Mouse (Mus musculus) heart, embryonic 11.5 days (tissue): ENCODE results near the gene Tmem119. TPM values are rescaled to one million over a fixed set of nuclear protein-coding genes. Genes with fewer than 3 reads are reported as not detected.

Experiments used
- ATAC-seq: fragments of 200-750 bp; cut with Nextera tagmentation; replicated peaks from 2 replicates; pipeline ENCODE4 v1.8.0; 2017; ENCODE audit warnings: moderate library complexity; ENCODE audit not compliant: insufficient number of reproducible peaks, low FRiP score, low TSS enrichment
- H3K27ac ChIP-seq: fragments of 300-500 bp; sonication (generic); 2 replicates; pipeline ENCODE4 v1.5.1; 2014; ENCODE audit warnings: mild to moderate bottlenecking, low read depth, low read length
- H3K27me3 ChIP-seq: fragments of 300-500 bp; sonication (generic); 2 replicates; pipeline ENCODE4 v1.6.1; 2014; ENCODE audit warnings: mild to moderate bottlenecking, low read length, mixed read lengths; ENCODE audit not compliant: control insufficient read depth, insufficient read depth
- H3K36me3 ChIP-seq: fragments of 300-500 bp; sonication (generic); 2 replicates; pipeline ENCODE4 v1.6.1; 2014; ENCODE audit warnings: mild to moderate bottlenecking, low read length, moderate library complexity, mixed read lengths; ENCODE audit not compliant: control insufficient read depth, insufficient read depth
- H3K4me1 ChIP-seq: fragments of 300-500 bp; sonication (generic); 2 replicates; pipeline ENCODE4 v1.6.1; 2014; ENCODE audit warnings: low read length; ENCODE audit not compliant: control insufficient read depth, insufficient read depth
- H3K4me2 ChIP-seq: fragments of 300-500 bp; sonication (generic); 2 replicates; pipeline ENCODE4 v1.6.1; 2014; ENCODE audit warnings: mild to moderate bottlenecking, moderate library complexity
- H3K4me3 ChIP-seq: fragments of 300-500 bp; sonication (generic); 2 replicates; pipeline ENCODE4 v1.5.1; 2014; ENCODE audit warnings: low read depth, low read length
- H3K9ac ChIP-seq: fragments of 300-500 bp; sonication (generic); 2 replicates; pipeline ENCODE4 v1.6.1; 2014; ENCODE audit warnings: mild to moderate bottlenecking, low read depth, low read length, moderate library complexity
- H3K9me3 ChIP-seq: fragments of 300-500 bp; sonication (generic); replicated peaks from 2 replicates; pipeline ENCODE4 v1.6.1; 2016; ENCODE audit warnings: low read length; ENCODE audit not compliant: control insufficient read depth
- WGBS: fragments of 180-500 bp; shearing (Covaris S2); extraction: QIAGEN DNeasy Blood & Tissue Kit; methylation state at CpG from one replicate; pipeline ENCODE4 v1.1.7; 2014; ENCODE audit not compliant: insufficient replicate concordance; 5-methylcytosine and 5-hydroxymethylcytosine counted together
- polyA plus RNA-seq: library from polyadenylated mRNA; unstranded; fragments of >200 nt; fragmentation: Nextera tagmentation; extraction: Ambion mirVana; gene quantifications from 2 replicates; pipeline ENCODE4 v1.2.1, GENCODE M21; 2014

The Tmem119 gene
- polyA plus RNA-seq, 1 experiment from 2014 or later, result 11.7 TPM

DNA sequence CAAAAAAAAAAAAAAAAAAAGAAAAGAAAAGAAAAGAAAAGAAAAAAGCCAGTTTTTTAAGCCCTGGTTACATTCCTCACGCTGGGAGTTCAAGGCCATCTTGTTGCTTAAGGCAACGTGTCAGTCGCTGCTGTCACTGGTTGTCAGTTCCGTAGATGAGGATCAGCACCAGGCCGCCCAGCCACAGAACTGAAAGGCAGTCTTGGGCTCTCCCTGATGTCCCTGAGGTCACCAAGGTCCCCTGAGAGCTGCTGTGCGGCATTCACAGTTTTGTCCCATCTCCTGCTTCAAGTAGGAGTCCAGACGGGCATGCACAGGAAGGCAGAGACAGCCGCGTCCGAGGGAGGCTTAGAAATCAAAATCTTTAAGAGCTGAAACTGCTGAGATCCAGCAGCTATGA, 24.7 kb downstream of the Tmem119 start:
- ATAC-seq, result no peak
- Histone ChIP-seq H3K36me3 (peaks cover 10% of the 10 kb centered on the region), H3K4me3 (no peak overlapping the region), H3K4me2 (no peak overlapping the region), H3K27ac (no peak overlapping the region), H3K27me3 (no peaks in the 10 kb centered on the region), H3K9me3 (0 out of 2 replicates have a peak, but pooled peaks cover 3% of the 10 kb centered on the region), H3K4me1 (peaks cover 5% of the 10 kb centered on the region), H3K9ac (no peak overlapping the region)
- WGBS, result 89% methylated on average over 10 of the region's 10 CpGs

DNA sequence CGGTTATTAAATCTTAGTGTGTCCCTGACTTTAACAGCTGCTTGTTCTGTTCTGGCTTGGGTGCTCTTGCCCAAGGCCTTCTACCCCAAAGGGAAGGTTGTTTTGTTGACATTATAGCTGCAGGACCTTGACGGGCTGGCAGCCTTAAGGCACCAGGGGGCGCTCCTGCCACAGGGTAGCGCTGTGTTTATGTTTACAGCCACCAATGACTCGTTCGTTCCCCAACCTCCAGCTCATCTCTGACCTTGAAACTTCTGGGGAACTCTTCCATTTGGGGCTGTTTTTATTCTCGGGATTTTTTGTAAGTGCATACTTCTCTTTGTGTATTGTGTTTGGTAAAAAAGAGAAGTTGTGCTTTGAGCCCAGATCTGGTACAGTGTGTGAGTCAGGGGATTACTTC, 26.7 kb downstream of the Tmem119 start:
- Histone ChIP-seq H3K9ac (peak overlapping the region; percentile 82), H3K4me1 (peaks cover 12% of the 10 kb centered on the region), H3K4me2 (peak overlapping the region; percentile 97), H3K27me3 (no peaks in the 10 kb centered on the region), H3K9me3 (no peaks in the 10 kb centered on the region), H3K36me3 (peaks cover 14% of the 10 kb centered on the region), H3K4me3 (peak overlapping the region; percentile 98), H3K27ac (no peak overlapping the region)
- WGBS, result under 1% methylated on average over 7 of the region's 7 CpGs
- no peak for ATAC-seq

GRCm38 (mm10) chr5:113772905-113773519, 27.3 kb downstream of the Tmem119 start:
- H3K27ac ChIP-seq, result peak overlapping the region; percentile 99; the same call in 1 of the 2 replicates

DNA sequence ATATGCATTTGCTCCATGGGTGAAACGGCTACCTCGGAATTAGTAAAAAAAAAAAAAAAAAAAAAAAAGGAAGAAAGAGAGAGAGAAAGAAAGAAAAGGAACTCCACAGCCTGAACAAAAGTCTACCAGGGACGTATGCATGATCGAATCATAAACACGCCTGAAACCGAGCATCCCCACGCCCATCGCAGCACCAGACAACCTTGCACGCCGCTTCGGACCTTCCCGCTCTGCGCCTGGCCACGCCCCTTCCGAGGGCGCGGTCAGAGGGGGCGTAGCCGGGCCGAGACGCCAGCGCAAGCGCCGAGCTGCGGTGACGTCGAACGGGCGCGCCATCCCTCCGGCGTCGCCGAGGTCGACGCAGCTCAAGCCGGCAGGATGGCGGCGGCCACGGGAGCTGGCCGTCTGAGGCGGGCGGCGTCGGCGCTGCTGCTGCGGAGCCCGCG, 27.8 kb downstream of the Tmem119 start, which contains the start of the genes Sart3 and Iscu:
Gene Sart3 (minus strand): TSS at position 61 of the 446 bp plus-strand sequence.
Gene Iscu (plus strand): TSS at position 299 of the 446 bp plus-strand sequence.
- WGBS, result under 1% methylated on average over 49 of the region's 49 CpGs
- peak within 1 kb of the TSS; percentile 99 for H3K27ac ChIP-seq
- peak; percentile 87 for ATAC-seq
- peaks cover 16% of the 10 kb centered on the region for H3K36me3 ChIP-seq
- H3K9ac ChIP-seq, result peak within 1 kb of the TSS; percentile 97
- H3K9me3 ChIP-seq, result no peaks in the 10 kb centered on the region
- H3K4me3 ChIP-seq, result peak within 1 kb of the TSS; percentile 98
- peak within 1 kb of the TSS; percentile 97 for H3K4me2 ChIP-seq
- H3K4me1 ChIP-seq, result peaks cover 12% of the 10 kb centered on the region
- no peaks in the 10 kb centered on the region for H3K27me3 ChIP-seq

More at GRCm38 (mm10) chr5:113772905-113773519, 27.3 kb downstream of the Tmem119 start:
- H3K9me3 ChIP-seq, result no peaks in the 10 kb centered on the region
- H3K4me1 ChIP-seq, result peaks cover 12% of the 10 kb centered on the region
- H3K9ac ChIP-seq, result peak overlapping the region; percentile 82
- H3K36me3 ChIP-seq, result peaks cover 16% of the 10 kb centered on the region
- WGBS, result under 1% methylated on average over 37 of the region's 38 CpGs
- peak overlapping the region; percentile 98 for H3K4me3 ChIP-seq
- H3K4me2 ChIP-seq, result peak overlapping the region; percentile 97
- H3K27me3 ChIP-seq, result no peaks in the 10 kb centered on the region
- ATAC-seq, result peak; percentile 39; the same call in 1 of the 2 replicates

- Histone ChIP-seq H3K9me3 (no peaks in the 10 kb centered on the region), H3K27me3 (no peaks in the 10 kb centered on the region), H3K4me3 (peak overlapping the region; percentile 98), H3K27ac (peak overlapping the region; percentile 99), H3K36me3 (peaks cover 9% of the 10 kb centered on the region), H3K4me1 (peaks cover 12% of the 10 kb centered on the region), H3K4me2 (peak overlapping the region; percentile 97), H3K9ac (peak overlapping the region; percentile 97)
- peak; percentile 80 for ATAC-seq
- under 1% methylated on average over 90 of the region's 97 CpGs for WGBS
Measured at GRCm38 (mm10) chr5:113771213-113772162, 28.8 kb downstream of the Tmem119 start.

DNA sequence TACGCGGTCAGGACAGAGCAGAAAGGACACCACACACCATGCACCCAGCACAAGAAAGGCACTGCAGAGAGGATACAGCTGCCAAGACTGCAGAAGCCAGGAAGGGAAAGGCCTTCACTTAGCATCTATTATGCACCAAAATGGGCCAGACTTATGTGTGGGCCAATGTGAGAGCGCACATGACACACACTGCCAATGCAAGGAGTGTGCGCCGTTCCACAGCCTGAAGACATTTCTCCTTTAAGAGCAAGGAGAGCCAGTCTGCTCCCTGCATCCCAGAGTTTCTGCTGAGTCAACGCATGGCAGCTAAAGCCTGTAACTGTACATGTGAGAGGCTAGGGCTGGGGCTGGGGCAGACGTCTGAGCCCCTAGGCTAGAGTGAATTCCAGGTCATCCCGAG, 31.5 kb downstream of the Tmem119 start:
- Histone ChIP-seq H3K4me1 (peaks cover 12% of the 10 kb centered on the region), H3K4me3 (no peak overlapping the region), H3K36me3 (peaks cover 6% of the 10 kb centered on the region; the same call in 1 of the 2 replicates), H3K4me2 (no peak overlapping the region), H3K27ac (no peak overlapping the region), H3K9ac (no peak overlapping the region), H3K27me3 (no peaks in the 10 kb centered on the region), H3K9me3 (no peaks in the 10 kb centered on the region)
- WGBS, result 89% methylated on average over 8 of the region's 8 CpGs
- no peak for ATAC-seq

GRCm38 (mm10) chr5:113765641-113766526, 34.4 kb downstream of the Tmem119 start:
- Histone ChIP-seq H3K9me3 (no peaks in the 10 kb centered on the region), H3K27ac (no peak overlapping the region), H3K4me3 (no peak overlapping the region), H3K9ac (no peak overlapping the region), H3K4me1 (peaks cover 8% of the 10 kb centered on the region), H3K36me3 (peaks cover 24% of the 10 kb centered on the region), H3K27me3 (no peaks in the 10 kb centered on the region), H3K4me2 (no peak overlapping the region)
- WGBS, result 88% methylated on average over 13 of the region's 13 CpGs
- 0 out of 2 replicates have a peak, but pooled peaks have one; percentile 25 for ATAC-seq

GRCm38 (mm10) chr5:113764426-113764825, 35.9 kb downstream of the Tmem119 start:
- H3K4me3 ChIP-seq, result no peak overlapping the region
- no peaks in the 10 kb centered on the region for H3K9me3 ChIP-seq
- H3K9ac ChIP-seq, result no peak overlapping the region
- H3K4me1 ChIP-seq, result no peaks in the 10 kb centered on the region
- peaks cover 37% of the 10 kb centered on the region for H3K36me3 ChIP-seq
- H3K27me3 ChIP-seq, result no peaks in the 10 kb centered on the region
- no peak overlapping the region for H3K4me2 ChIP-seq
- no peak overlapping the region for H3K27ac ChIP-seq
- WGBS, result 93% methylated on average over 7 of the region's 7 CpGs
- ATAC-seq, result no peak
